Mouse (Mus musculus) gastrocnemius, adult 8-10 months (tissue): ENCODE measurements at regions not wholly inside any gene's neighbourhood (a gene's known extent, or its start where the extent isn't known, plus 50 kb on each side); places are given as distances from the start of the nearest gene placed in this dataset.
"Not testable (repeated sequence)": the region's sequence is repeated elsewhere in the genome, so short reads cannot be mapped to it uniquely, and the experiment has no call there.

Experiments used
- DNase-seq, 2 experiments: peaks; one replicate each; pipeline ENCODE4 v3.0.0; 2022; ENCODE audit warnings: low spot score in 2 of 2

DNA sequence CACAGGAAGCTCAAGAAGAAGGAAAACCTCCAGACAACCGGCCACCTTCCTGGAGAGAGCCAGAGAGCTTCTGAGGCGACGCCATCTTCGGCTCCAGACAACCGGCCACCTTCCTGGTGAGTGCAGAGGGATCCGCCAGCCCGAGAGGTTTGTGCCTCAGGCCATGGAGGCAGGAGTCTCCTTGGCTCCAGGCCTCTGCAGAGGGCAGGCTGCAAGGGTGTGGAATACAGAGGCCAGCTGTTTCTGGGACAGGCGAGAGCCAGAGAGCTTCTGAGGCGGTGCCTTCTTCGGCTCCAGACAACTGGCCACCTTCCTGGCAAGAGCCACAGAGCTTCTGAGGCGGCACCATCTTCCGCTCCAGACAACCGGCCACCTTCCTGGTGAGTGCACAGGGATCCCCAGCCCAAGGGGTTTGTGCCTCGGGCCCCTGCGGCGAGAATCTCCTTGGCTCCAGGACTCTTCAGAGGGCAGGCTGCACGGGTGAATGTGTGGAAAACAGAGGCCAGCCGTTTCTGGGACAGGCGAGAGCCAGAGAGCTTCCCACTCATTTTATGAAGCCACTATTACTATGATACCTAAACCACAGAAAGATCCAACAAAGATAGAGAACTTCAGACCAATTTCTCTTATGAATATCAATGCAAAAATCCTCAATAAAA lies 441.4 kb downstream of the Arl6ip6 start:
- DNase-seq: not testable (repeated sequence)

DNA sequence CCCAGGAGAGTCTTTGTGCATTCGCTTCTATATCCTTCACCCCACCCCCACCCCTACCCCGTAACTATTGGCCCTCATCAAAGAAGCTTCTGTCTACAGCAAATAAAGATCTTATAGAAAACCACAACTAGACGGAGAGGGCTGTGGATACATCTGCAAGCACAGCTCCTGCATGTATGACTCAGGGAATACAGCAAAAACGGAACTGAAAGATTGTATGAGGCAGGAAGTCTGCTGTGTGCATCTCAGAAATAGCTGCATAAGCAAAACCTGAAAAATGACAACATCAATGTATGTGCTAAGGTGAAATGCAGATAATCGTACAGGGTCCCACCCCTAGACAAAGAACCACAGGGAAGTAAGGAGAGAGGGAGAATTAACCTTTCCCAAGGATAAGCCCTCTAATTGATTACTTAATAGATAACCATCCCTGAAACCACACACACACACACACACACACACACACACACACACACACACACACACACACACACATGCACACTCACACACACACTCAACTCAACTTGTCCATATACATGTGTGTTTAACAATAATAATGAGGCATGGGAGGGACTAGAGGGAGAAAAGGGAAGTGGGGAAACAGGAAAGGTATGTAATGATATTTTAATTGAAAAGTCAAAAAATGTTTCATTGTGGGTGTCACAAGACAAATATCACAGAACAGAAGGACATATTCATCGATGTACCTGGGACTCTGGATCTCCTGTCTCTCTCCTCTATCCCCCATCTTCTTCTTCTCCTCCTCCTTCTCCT lies 416.6 kb downstream of the Rprm start:
- DNase-seq: no peak

DNA sequence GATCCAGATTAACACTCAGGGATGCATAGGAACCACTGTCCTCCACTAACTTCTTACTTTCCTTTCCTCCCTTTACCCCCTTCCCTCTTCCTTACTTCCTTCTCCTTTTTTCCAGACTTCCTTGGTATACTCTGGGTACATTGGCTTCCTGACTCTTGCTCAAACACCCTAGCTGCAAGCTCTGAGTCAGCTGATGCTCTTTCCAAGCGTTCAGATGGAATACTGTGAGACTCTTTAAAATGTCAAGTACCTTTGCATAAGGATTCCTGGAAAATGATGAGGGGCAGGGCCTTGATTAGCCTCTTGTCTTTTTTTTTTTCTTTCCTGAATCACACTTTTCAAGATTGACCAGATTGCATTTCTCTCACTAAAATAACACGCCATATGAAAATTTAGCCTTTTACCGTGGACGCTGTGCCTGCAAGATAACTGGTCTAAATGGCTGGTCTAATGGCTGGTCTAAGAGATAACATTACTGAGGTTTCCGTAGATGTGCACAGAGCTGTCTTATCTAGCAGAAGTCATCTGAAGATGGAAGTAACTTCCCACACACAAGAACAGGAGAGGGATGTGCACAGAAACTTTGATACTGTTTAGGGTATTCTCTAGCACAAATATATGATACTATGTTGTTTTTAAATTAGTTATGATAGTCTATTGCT lies 404.9 kb downstream of the Rprm start:
- DNase-seq: no peak

DNA sequence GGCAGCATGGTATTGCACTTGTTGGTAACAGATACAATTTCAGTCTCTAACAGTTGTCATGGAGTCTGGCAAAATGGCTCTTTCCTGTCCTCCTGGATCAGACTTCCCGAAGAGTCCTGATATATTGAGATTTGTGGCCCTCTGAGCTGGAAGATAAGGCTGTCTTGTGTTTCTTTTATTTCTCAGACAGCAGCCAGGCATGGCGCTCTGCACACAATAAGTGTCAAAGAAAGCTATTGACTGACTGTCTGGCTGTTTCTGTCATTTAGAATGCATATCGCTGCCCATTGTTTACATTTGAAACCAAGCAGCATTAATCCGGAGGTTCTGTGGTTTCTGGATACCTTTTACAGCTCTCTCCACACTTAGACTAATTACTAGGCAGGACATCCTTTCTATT lies 402.8 kb downstream of the Rprm start:
- DNase-seq: no peak

DNA sequence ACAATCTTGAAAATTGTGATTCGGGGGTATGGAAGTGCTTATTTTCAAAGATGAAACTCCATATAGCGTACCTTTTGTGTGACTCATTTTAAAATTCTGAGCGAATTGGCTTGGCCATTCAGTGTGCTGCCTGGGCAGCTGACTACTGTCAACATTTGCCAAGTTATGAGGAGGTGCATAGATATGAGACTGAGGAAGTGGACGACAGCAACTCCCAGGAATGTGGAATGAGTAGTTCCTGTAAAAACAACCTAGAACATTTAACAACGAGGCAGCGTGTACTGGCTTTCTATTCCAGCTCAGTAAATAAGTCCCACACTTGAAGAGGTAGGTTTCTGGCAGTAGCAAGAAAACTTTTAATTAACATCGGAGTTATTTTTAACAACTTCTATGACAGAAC lies 398.1 kb downstream of the Rprm start:
- DNase-seq: no peak

DNA sequence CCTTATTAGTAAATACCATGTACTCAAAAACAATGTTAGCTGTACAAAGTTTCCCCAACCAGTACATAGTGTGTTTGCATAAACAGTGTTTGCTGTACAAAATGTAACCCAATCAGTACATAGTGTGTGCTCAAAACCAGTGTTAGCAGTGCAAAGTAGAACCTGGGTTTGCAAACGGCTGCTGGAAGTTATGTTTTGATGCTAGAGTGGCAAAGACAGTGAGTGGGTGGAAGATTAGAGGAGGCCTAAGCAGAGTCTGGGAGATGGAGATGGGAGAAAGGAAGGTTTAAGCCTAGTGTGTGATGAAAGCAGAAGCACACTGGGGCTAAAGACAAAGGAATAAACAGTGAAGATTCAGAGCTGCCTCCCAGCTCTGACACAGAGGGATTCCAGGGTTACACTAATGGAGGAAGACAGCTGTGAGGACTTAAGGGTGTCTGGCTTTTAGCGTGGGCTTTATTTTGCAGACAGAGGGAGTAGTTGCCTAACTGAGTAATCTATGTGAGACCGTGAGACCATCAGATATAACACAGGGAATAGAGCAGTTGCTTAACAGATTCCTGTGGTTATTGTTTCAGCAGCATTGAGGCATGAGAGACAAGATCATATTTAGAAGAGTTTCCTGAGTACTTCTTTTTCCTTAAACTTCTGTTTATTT lies 396.0 kb downstream of the Rprm start:
- DNase-seq: no peak

DNA sequence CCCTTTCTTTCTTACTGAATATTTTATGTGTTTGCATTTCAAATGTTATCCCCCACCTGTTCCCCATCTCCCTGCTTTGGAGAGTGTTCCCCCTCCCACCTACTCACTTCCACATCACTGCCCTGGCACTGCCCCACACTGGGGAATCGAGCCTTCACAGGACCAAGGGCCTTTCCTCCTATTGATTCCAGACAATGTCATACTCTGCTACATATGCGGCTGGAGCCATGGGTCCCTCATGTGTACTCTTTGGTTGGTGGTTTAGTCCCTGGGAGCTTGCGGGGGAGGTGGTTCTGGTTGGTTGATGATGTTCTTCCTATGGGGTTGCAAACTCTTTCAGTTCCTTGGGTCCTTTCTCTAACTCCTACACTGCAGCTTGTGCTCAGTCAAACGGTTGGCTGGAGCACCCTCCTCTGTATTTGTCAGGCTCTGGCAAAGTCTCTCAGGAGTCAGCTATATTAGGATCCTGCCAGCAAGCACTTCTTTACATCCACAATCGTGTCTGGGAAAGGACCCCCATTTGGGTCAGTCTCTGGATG lies 393.7 kb downstream of the Rprm start:
- DNase-seq: no peak

DNA sequence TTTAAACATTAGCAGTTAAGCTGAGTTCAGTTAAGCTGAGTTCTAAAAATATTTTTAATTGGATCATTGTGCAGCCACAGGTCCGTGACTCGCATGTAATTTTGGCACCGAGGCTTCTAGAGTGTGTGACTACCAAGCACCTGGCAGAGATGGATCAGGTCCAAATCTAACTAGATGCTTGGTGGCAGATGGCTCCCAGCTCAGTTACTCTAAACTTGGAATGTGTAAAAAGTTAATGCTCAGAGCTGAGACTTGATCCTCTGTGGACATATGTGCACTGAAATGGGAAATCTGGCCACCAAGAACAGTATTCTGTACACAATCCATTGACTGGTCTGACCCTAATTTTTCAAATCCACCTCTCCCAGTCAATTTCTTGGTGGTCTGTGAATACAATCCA lies 374.1 kb downstream of the Rprm start:
- peak; percentile 3 to 39 for DNase-seq

DNA sequence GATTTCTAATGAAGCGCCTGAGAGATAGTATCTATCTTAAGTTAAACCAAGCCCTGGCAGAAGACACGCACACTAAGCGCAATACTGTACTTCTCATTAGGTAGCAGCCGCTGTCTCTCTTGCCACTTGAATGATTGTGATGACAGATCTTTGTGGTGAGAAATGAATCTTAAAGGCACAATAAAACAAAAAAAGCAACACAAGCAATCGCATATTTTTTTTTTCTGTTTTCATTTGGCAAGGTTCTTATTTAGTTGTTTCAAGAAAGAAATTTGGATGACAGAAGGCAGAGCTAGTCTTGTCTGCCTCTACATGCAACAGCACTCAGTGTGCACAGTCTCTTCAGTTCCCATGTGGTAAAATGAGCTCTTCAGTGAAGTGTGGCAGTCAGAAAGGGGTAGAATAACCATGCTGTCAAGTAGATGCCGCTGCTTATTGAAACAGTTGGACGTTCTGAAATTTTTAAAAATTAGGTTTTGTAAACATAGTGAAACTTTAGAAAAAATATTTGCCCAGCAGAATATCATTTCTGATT lies 372.2 kb downstream of the Rprm start:
- no peak for DNase-seq

DNA sequence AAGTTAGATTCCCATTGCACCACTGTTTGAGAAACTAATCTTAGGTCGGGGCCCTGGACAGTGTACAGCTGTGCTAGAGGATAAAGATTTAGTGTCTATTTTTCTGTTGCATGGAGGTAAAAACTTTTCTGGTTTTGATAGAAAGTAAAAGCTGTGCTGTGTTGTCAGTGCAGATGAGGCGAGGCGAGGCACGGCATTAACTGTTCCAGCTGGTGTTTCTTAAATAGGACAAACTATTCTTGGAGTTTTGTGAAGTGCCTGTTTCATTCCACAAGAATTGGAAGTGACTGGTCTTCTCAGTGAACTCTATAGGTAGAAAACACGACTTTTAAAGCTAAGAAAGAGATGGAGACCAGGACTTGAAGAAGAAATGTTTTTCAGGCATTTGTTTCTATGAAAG lies 370.3 kb downstream of the Rprm start:
- no peak for DNase-seq

DNA sequence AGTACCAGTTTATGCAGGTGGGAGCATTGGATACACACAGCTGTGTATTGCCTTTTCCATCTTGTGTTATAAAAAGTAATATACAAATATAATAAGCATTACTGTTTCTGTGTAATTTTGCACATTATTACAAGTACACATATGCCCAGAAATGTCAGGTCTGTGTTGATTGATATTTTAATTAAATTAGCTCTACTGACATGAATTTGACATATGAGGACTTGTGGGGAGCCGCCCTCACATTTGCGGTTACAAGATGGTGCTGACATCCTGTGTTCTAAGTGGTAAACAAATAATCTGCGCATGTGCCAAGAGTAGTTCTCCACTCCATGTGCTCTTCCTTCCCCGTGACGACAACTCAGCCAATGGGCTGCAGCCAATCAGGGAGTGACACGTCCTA lies 362.1 kb downstream of the Rprm start:
- DNase-seq: no peak

DNA sequence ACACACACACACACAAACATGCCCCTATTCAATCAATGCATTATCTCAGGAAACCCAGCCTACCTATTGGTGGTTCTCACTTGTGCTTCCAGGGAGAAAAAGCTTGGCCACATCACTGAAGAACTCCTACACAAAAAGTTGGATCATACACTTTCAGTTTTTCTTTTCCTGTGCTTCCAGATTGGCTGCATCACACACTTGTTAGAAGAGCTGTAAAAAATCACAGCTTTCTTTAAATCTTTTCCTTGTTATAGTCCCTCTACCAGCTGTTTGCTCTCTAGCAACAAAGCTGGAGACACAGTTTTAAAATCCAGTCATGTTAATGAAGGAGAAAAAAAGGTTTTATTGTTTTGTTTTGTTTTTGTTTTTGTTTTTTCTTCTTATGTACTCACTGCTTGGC lies 356.7 kb downstream of the Rprm start:
- DNase-seq: no peak

DNA sequence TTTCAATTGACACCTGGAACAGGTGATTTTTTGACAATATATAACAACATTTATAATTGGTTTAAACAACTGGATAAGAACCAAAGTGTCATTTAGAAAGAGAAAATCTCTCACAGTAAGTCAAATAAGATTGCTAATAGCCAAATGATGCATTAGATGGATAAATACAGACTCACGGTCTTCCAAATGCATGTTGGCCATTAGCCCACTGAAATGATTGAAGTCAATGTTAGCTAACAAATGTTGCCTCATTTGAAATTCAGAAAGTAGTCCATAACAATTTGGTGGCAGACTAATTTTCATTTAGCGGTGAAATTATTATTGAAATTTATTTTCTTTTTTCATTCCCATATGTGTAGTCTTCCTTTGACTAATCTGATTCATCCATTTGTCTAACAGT lies 354.9 kb downstream of the Rprm start:
- no peak for DNase-seq

DNA sequence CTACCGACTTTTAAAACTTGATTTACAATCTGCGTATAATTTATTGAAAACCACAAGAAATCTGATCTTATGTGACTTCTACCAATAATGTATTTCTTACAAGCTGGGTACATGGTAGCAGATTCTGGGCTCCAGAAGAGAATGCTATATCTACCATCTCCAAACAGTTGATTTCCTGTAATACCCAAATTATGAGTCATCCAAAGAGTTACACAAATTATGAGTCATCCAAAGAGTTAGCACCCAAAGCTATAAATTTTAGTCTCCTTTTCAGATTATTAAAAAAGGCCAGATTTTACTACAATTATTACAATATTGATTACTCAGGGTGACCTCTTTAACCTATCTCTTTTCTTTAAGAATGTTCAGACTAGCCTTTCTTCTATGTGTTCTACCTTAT lies 321.9 kb downstream of the Rprm start:
- no peak for DNase-seq

DNA sequence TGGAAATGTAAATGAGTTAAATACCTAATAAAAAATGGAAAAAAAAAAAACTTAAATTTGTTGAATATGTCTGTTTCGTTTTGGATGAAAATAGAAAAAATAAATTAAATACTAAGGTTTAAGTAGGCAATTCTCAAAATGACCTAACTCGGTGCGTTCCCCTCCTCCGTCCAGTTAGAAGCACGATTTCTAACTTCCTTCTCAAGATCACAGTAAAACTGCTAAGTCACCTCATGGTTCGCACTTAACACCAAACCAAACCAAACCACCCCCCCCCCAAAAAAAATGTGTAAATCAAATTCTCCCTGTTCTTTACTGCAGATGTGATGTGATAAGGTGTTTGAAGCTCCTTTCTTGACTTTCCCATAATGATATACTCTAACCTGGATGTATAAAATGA lies 303.3 kb downstream of the Rprm start:
- not testable (repeated sequence) for DNase-seq

DNA sequence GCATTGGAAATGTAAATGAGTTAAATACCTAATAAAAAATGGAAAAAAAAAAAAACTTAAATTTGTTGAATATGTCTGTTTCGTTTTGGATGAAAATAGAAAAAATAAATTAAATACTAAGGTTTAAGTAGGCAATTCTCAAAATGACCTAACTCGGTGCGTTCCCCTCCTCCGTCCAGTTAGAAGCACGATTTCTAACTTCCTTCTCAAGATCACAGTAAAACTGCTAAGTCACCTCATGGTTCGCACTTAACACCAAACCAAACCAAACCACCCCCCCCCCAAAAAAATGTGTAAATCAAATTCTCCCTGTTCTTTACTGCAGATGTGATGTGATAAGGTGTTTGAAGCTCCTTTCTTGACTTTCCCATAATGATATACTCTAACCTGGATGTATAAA lies 296.8 kb downstream of the Rprm start:
- not testable (repeated sequence) for DNase-seq

DNA sequence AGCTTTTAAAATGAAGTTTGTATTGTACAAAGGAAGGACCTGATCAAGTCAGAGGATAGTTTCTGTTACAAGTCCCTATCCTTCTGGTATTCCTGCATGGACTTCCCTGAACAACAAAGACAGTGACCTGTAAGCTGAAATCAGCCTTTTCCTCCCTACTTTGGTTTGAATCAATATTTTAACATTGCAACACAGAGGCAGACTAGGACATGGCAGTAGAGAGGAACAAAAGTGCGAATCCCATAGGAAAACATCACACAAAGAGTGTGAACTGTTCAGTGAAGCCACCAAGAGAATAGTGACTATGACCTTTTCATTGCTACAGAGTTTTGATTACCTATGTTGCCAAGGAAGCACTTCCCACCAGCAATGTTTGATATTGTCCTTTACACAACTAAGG lies 288.7 kb downstream of the Rprm start:
- DNase-seq: no peak

DNA sequence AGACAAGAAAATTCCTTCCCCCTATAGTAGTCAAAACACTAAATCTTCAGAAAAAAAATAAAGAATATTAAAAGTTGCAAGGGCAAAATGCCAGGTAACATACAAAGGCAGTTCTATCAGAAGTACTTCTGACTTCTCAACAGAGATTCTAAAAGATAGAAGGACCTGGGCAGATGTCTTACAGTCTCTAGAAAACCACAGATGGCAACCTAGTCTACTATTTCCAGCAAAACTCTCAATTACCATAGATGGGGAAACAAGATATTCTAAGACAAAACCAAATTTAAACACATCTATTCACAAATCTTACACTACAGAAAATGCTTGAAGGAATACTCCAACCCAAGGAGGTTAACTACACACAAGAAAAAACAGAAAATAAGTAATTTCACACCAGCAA lies 281.7 kb downstream of the Rprm start:
- no peak for DNase-seq

DNA sequence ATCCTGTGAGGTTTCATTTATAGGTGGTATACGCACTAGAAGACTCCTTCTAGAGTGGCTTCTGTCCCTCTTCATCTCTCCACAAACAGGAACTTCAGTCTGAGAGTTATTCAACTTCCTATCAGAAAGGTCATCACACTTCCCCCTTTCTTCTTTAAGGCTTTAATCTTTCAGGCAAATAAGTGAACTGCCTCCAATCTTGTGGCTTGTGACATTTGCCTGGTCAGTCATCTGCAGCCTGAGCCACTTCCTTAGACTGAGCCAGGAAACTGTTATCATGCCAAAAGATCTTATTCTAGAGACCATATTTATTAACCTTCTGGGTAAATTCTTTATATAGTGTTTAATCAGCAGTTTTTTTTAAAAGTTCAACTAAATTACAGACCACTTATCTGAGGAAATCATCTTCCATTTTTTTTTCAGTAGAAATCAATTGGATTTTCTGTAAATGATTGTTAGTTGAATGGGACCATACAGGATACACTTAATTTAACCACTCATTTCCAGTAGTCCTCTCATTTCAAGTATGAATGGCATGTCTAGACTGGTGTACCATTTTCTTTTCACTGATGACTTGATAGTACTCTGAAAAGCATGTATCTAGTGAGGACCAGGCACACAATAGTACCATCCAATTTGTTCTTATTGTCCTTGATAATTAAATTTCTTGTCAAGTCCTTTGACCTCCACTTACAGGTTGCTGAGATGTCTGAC lies 234.4 kb downstream of the Rprm start:
- no peak for DNase-seq
